Mouse (Mus musculus): ENCODE results near the gene Zmiz1.
A peak's percentile ranks its signal among the peaks of the same experiment; 100 is the strongest.

Zmiz1 gene

DNA sequence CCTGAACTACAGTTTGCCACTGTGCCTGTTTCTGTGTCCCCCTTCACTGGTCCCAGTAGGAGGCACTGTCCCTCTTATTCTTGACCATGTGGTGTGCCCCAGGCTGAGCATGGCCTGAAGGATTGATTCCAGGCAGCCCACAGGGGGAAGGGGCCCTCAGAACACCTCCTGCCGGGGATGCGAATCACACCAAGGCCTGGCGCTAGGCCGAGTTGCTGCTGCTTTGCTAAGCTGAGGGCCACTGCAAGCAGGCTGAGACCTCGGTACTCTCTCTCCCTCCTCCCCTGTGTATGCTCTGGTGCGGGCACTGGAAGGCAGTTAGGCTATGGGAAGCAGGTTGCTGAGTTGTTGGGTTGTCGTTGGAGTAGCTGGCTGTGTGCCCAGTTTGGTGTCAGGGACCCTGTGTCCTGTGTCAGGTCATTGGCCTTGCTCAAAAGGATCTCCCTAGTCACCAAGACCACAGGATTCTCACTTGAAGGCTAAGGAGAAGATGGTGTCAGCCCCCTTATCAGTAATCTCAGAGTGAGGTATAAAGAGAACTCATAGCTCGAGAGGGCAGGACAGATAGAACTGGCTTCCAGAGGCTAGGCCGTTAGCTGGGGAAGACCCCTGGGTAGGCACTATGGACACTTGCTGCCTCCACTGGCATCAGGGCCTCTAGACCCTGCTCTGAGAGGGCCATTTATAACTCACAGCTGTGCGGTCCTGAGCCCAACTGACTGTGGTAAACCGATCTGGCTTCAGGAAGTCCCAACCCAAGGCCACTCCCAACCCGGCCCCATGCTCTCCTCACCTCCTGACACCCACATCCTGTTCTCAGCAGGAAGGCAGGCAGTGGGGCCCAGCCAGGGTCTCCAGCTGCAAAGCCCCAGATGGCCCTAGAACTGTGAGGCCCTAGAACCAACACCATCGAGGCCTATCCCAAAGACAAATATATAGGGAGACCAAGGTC is 57.9 kb downstream of the Zmiz1 start:
- DNase-seq: no peak

DNA sequence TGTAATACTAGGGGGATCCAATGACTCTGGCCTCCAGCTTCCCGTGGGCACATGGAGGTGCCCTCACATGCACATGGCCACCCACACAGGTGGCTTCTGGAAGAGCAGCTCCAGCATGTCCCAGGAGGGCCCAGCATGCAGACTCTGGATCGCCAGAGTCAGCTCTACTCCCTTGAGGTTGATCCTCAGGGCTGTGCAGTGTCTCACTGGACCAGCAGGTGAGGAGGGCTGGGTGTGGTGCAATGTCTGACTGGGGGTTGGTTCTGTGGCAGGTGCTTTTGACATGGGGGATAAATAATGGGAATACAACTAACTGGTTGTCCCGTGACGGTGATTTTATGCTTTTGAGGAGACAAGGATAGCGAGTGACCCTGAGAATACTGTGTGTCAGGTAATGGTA is 59.7 kb downstream of the Zmiz1 start:
- no peak for DNase-seq

DNA sequence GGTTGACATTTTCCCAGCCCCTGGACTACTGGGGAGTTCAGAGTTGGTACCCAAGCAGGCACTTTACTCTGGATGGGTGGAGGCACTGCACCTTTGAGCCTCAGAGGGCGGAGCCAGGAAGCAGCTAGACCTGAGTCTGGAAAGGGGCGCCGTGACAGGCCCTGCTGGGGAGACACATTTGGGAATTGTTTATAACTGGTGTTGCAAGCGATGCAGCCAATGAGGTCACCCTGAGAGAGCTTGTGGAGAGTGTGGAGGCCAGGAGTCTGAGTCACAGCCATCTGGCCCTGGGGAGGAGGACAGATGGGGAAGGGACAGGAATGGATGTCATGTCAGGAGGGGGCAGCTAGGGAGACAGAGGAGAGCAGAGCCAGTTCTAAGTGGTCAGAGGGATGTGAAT is 60.7 kb downstream of the Zmiz1 start:
- DNase-seq: peak; percentile 97

DNA sequence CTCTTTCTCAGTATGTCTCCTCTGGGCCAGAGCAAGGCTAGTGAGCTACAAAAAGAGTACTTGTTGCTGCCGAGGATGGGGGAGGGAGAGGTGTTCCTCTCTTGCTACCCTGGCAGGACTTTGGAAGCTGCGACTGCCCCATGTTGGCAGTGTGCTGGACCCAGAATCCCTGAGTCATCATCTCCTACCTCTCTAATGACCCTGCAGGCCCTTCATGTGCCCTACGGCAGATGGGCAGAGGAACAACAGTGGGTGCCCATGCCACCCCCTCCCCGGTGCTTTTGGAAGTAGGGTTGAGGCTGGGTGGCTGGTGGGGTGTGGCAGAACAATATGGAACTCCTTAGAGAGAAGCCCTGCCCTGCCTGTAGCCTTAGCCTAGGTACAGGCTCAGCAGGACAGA is 61.6 kb downstream of the Zmiz1 start:
- peak; percentile 80 for DNase-seq

DNA sequence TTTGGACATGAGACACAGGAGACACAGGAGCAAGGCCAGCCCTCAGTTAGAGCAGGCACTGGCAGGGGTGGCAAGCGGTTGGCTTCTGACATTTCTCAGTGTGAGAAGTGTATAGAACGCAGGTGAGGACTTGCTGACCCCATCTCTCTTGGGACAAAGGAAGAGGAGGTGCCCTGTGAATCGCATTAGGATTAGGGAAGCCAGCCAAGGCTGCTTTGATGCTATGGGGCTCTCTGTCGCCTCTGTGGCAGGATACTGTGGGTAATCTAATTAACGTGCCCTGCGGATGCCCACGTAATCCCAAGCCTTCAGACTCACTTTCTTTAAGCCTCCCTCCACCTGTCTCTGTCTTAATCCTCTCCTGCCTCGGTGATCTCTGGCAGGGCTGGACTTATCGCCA is 62.0 kb downstream of the Zmiz1 start:
- no peak for DNase-seq

DNA sequence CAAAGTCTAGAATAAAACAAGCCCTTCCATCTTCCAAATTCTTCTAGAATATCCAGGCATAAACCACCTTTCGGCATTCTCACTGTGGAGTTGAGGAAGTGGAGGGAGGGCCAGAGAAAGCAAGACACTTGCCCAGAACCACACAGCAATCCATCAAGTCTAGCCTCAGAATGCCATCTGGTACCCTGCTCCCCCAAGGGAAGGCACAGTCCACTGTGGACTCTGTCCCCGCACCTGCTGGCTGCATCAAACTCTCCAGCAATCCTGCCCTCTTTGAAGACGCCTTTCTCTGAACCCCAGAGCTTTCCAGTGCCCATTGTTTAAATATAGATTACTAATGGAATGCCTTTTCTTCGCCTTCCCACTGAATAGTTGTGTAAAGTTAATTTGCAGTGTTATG is 62.5 kb downstream of the Zmiz1 start:
- no peak for DNase-seq

DNA sequence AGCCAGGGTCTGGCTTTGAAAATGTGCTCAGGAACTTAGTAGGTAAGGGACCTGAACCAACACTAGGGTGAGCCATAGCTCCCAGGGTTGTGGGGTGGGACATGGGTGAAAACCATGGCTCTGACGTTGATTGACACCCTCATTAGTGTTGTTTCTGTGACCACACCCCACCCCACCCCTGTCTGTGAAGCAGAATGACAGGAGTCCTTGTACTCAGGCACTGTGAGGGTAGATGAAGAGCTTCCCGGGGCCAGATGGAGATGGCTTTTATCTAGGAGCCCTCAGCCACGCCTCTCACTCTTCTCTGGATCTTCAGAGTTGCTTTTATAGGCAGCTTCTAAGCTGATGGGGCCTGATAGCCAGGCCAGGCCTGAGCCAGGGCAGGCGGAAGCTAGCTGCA is 63.4 kb downstream of the Zmiz1 start:
- DNase-seq: no peak

DNA sequence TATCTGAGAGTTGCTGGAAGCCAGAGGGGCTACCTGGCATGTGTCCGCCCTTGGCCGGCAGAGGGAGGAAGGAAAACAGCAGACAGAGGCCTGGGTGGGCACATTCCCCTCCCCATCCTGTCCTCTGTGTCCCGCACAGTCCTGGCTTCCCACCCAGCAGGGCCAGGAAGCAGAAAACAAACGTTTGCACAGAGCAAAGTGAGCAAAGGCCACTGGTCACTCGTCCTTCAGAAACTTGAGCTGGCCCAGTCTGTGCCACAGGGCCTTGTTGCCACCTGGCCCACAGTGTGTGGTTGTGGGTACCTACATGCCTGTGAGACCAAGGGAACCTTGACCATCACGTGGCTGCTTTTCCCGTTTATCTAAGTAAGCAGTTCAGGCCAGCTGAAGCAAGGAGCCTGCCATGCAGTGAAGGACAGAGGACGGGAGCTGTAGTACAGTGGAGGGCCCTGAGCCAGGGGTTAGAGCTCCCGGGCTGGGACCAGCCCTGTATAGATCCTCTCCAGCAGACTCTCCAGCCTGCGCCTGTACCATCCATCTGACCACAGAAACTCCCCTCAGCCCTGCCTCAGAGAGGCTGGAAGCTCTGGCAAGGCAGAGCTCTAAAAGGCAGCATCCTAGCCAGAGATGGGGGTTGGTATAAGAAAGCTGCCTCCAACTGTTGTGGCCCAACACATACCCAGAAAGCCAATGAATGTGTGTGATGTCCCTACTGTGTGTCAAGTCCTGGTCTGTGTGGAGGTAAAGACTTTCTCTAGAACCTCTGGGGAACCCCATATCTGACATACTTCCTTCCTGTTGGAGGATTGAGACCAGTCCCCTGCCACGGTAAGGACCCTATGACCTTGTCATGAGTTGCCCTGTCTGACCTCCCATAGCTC is 64.5 kb downstream of the Zmiz1 start:
- no peak for DNase-seq

DNA sequence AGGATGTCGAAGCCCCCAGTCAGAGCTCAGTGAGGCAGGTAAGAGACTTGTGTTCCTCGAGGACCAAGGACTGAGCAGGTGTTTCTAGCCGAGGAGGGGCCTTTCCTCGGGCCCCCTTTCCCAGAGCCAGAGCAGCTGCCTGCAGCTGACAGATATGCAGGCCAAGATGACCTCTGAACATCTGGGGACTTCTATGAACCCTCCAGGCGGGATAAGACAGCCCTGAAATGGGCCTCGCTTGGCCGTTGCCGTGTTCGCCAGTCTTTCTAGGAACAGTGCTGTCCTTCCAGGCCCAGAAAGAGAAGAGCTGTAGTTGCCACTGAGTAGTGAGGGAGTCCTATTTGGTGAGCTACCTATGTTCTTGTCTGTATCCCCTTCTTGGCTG is 65.1 kb downstream of the Zmiz1 start:
- DNase-seq: no peak

DNA sequence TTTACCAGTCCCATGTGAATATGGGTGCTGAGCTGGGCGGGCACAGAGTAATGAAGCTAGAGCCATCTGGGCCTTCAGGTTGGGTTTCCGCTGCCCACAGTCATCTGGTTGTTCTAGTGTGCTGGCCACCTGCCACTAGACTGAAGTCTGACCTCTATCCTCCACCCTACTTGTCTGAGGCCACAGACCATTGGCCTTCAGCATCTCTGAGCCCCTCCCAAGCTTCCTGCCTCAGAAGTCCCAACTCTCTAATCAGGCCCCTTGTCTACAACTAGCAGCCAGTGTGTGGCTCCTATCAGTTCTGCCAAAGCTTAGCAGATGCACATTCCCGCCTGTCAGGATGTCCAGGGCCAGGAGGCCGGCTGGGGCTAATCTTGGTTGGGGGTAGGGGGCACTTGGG is 65.9 kb downstream of the Zmiz1 start:
- DNase-seq: no peak

DNA sequence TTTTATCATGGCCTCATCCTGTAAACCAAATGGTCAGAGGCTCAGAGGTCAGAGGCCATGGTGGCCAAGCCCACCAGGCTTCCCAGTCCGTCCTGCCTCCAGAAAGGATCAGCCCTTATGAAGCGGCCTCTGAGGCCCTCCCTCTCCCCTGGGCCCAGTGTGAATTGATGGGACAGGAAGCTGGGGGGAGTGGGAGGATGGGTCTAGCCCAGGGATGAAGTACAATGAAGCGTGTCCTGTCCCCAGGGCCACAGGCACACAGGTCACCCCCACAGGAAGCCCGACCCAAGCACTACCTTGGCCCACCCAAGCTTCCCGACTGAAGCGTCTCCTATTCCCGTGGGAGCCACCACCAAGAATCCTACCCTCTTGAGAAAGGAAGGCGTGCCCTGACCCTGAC is 66.7 kb downstream of the Zmiz1 start:
- no peak for DNase-seq

DNA sequence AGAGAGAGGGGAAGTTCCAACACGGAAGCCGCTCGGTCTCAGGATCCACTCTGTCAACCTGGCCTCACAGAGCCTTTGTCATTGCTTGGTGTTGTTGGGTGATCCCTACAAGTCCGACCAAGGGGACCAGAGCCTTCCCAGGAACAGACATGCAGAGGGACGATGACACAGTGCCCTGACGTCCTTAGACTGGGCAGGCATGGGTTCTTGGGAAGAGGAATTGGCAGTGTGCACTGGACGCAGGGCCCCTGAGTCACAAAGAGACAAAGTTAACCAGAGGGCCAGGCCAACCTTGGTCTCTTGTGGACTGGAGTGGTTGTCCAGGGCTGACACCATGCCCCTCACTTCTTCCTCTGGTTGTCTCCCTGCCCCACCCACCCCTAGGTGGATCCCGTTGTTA is 67.9 kb downstream of the Zmiz1 start:
- no peak for DNase-seq

DNA sequence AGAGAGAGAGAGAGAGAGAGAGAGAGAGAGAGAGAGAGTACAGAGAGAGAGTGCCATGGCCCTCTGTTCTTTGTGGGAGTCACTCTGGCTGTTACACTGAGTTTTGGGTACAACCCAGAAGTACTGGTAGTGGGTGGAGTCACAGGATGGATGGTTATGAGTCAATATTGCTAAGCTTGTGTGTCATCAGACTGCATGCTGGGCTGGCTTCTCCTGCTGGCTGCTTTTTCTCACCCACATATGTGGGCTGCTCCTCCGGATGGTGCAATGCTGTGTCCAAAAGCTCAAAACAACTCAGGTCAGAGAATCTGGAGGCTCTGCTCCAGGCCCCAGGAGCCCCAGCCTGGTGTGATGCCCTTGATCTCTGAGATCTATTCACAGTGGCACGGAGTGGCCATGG is 68.3 kb downstream of the Zmiz1 start:
- peak; percentile 78 for DNase-seq

DNA sequence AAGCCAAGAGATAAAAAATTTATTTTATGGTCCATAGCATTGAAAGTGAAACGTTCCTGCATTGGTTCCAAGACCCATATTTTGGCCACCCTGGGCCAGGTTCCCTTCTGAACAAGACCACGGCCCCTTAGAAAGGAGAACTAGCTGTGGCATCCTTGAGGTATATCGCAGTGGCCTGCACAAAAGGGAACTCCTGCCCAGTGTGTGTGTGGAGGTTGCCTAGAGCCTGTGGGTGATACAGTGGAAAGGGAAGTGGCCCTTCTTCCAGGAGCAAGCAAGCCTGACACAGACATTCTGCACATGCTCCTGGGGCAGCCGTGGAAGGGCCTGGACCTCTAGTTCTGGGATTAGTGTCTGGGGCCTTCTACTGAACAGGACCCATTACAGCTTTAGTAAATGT is 71.4 kb downstream of the Zmiz1 start:
- no peak for DNase-seq

DNA sequence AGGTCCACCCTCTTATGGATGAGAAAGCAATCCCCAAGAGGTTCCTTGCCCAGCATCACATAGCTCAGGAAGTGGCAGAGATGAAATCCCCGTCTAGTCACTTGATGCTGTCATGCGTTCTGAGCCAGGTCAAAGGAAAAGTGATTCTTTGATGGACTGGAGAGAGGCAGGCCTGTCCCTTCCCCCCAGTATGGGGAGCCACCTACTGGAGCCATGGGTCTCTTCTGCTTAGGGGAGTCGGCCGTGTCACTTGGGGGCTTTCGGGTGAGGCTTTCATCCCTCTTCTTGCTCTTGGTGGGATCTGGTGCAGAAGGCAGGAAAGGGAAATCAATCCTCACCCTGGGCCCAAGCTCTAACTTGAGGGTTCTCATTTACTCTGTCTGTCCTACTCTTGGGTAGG is 71.8 kb downstream of the Zmiz1 start:
- DNase-seq: no peak

DNA sequence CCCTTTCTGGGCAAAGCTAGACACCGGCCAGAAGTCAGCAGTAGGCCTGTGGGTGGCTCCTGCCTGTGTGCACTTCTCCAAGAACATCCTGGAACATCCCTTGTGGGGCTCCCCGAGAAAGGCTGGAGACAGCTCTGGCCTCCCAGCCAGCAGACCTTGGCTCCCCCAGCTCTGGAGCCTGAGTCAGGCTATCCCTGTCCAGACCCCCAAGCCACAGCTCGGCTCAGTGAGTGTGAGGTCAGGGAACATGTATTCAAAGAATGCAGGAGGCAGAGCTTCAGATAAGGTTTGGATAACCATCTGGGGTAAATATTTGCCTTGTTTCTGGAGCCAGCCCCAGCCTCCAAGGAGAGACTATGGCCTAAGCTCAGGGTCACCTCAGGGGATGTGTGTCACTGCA is 74.0 kb downstream of the Zmiz1 start:
- DNase-seq: no peak

DNA sequence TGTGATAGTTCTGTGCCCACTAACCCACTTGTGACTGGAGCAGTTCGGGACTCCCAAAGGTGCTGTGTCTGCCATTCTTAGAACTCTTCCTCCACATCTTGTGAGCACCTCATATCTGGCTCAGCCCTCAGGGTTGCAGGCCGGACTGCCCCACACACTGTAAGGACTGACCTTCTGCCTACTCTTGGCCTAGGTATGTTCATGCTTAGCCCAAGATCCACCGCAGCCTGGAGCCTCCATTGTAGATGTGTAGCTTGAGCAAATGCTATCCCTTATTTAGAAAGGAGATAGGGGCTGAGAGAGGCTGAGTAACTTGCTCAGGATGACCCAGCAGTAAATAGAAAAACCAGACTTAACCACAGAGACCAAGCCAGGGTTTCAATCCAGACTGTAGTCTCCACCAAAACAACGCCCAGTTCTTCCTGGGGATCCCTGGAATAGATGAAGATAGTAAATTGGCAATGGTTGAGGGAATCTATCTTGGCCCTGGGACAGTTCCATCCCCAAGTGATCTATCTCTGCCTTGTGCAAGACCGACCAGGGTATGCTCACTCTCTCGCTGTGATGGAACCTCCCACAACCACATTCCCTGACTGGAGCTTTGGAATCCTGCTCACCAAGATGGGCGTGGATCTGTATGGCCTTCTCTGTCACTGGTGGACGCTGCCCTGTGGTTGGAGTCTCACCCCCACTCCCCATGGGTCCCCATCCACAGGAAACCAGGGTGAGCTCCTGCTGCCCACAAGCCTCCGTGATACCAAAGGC is 74.8 kb downstream of the Zmiz1 start:
- no peak for DNase-seq

DNA sequence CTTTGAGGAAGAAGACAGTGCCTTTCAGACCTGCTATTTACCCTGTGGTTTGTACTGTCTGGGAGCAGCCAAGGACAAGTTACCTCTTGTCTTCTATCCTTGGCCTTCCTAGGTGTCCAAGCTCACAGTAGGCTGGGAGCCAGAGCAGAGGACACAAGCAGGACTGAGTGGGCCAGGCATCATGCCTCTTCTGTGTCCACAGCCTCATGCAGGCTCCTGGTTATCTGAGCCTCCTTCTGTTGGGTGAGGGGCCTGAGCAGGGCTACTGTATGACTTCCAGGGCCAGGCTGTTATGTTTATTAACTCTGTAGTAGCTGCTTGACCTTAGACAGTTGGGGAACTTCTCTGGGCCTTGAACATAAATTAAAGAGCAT is 75.4 kb downstream of the Zmiz1 start:
- no peak for DNase-seq

DNA sequence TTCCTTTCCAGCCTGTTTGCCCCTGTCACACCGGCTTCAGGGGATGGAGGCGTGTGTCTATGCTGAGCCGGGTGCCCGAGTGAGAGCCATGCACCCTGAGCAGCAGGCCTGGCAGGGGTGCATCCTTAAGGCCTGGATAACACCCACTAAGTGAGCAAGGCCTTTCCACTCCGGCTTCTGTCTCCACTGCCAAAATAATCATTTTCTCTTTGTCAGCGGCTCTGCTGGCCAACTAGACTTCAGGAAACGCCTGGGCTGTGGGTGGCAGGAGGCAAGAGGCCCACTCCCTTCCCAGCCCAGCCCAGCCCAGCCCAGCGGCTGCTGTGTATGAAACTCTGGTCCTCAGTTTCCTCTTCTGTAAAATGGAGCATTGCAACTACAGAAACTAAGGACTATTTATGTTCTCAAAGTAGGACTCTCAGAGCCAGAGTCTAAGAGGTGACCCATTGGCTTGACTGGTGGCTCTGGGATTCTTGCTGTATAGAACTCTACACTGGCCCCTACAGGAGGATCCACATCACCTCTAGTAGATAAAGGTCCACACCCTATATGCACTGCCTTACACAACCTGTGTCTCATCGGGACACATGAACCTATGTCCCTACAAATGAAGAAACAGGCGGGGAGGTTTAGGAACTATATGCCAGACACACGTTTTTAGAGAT is 76.1 kb downstream of the Zmiz1 start:
- DNase-seq: no peak

DNA sequence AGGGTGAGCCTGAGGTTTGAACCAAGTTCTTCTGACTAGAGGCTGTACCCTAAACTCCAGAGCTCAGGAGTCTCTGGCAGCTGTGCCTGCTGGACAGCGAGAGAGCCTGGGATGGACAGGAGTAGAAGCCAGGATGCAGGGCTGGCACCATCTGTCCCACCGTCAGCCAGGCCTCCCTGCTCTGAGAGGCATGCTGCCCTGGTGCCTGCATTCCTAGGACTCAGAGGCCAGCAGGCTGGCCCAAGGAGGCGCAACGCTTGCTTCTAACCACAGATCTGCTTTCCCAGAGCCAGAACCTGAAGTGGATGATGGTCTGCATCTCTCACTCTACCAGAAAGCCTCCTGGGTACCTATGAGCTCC is 76.6 kb downstream of the Zmiz1 start:
- no peak for DNase-seq

DNA sequence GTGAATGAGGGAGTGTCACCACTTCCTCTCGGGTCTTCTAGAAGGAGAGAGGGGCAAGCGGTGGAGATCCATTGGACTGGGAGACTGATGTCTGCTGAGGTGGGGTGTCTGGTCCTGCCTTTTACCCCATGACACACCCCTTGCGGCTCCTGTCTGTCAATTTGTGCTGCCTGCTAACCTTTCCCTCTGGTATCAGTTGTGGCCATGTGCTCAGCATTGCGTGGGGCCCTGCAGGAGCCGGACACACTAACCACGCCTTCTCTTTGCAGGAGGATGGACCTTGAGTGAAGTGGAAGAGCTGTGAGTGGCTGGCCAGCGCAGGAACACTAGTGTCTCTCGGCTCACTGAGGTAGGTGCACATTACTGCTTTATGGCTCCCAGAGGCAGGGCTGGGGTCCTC is 77.5 kb downstream of the Zmiz1 start:
- DNase-seq: no peak

DNA sequence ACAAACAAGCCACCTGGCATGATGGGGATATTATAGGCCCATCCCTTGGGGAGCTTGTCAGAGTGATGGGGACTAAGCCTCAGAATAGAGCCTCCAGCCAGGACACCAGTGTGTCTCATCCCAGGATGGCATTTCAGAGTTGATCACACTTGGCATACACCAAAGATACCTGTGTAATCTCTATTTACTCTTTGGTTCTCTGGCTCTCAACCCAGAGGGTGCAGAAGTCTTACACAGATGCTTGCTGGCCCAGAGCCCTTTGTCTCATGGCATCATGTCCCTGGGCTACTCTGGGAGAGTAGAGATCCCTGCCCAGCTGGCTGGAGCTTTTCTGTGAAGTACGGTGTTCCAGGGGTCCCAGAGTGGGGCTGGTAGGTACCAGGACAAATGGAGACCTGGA is 78.4 kb downstream of the Zmiz1 start:
- no peak for DNase-seq

DNA sequence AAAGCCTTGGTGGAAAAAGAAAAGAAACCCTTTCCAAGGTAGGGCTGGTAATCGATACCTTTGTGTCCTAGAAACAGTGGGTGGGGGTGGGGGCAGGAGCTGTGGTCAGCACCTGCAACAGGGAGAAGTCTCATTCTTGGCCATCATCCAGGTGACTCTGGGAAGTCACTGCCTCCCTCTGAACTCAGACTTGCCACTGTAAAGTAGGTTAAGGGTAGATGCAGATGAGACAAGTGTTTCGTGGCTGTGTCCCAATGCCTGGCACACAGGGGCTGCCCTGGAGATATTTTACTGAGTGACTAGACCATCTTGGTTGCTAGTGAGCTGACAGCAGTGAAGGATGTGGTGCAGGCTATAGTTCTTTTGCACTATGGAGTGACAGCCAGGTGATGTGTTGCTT is 79.5 kb downstream of the Zmiz1 start:
- DNase-seq: no peak
